Mouse (Mus musculus) C2C12 (cell line): Measurements from ENCODE around the gene Insm1.

Source experiments
- CEBPB ChIP-seq: IDR thresholded peaks from one replicate; pipeline ENCODE4 v1.6.1; 2011; ENCODE audit warnings: low read depth, mild to moderate bottlenecking, control low read depth, moderate library complexity
- CTCF ChIP-seq: IDR thresholded peaks from one replicate; pipeline ENCODE4 v1.5.1; 2011; ENCODE audit not compliant: control insufficient read depth, insufficient read depth, insufficient read length
- FOSL1 ChIP-seq: IDR thresholded peaks from one replicate; pipeline ENCODE4 v1.8.0; 2011; ENCODE audit warnings: mild to moderate bottlenecking, low read length; ENCODE audit not compliant: poor library complexity, insufficient read depth, severe bottlenecking
- MAX ChIP-seq: IDR thresholded peaks from one replicate; pipeline ENCODE4 v1.6.1; 2011; ENCODE audit warnings: mild to moderate bottlenecking, control low read depth
- MYOD1 ChIP-seq: IDR thresholded peaks from one replicate; pipeline ENCODE4 v1.6.1; 2011; ENCODE audit warnings: low read depth; ENCODE audit not compliant: control insufficient read depth, insufficient read length
- MYOG ChIP-seq: IDR thresholded peaks from one replicate; pipeline ENCODE4 v1.6.1; 2011; ENCODE audit not compliant: control insufficient read depth, insufficient read length; ENCODE audit errors: extremely low read depth
- USF1 ChIP-seq: IDR thresholded peaks from one replicate; pipeline ENCODE4 v1.6.1; 2011; ENCODE audit warnings: low read depth, mild to moderate bottlenecking, control low read depth, moderate library complexity

GRCm38 (mm10) chr2:146265045-146265444, 43.3 kb downstream of the Insm1 start:
- TF ChIP-seq CTCF: no peak
- TF ChIP-seq MAX: no peak
- TF ChIP-seq CEBPB: no peak
- no peak for TF ChIP-seq USF1
- TF ChIP-seq MYOD1: no peak
- TF ChIP-seq MYOG: no peak
- no peak for TF ChIP-seq FOSL1
